Mouse (Mus musculus): Measurements from ENCODE around the gene Zc3h10.
"Not testable (repeated sequence)": the region's sequence is repeated elsewhere in the genome, so short reads cannot be mapped to it uniquely, and the experiment has no call there.

The Zc3h10 gene

GRCm38 (mm10) chr10:128495270-128495669, 52.3 kb downstream of the Zc3h10 start:
- DNase-seq: peak; percentile 27 to 49

GRCm38 (mm10) chr10:128494667-128495245, 52.8 kb downstream of the Zc3h10 start:
- no peak for DNase-seq

DNA sequence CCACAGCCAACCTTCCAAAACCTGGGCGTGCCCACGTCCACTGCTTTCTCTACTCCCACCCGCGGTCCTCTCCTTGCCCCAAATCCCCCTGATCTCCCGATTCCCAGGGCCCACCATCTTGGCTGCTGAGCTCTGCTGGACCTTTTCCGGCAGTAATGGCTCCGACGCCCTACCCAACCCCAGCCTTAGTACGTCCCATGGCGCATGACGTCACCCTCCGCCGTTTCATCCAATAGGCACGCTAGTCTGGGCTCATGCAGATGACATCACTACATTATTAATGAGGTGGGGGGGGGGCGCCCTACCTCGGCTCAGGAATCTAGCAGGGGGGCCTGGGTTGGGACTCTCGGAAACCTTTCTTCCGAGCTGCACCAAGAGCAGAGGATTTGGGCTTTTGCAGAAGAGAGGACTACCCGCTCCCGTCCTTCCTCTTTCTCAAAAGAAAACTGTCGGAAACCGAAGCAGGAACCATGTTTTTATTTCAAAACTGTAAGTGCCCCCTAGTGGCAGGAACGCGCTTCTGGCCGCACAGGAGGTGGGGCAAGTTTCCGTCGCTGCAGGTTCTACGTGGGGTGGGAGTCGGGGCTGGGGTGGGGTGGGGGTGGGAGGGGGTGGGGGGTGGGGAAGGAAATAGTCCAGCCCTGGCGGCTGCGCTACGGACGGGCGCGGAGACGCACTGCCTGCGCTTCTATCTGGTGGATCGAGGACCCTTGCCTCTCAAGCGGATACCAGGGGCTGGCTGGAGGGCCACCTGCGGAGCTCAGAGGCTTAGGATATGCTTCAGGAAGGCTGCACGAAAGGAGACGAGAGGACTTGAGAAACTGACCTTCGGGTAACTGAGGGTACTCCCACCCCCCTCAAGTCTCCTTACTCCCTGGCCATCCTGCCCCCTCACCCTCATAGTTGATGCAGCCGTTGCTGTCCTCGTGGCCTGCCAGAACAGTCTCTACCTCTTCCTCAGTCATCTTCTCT, 53.6 kb downstream of the Zc3h10 start, which contains the start of gene Myl6:
Gene Myl6 (minus strand): TSS at position 451 of the 972 bp plus-strand sequence.
- peak; percentile 99 to 100 for DNase-seq

GRCm38 (mm10) chr10:128493319-128493694, 54.3 kb downstream of the Zc3h10 start:
- DNase-seq: peak in 1 of 2 experiments; percentile 70

DNA sequence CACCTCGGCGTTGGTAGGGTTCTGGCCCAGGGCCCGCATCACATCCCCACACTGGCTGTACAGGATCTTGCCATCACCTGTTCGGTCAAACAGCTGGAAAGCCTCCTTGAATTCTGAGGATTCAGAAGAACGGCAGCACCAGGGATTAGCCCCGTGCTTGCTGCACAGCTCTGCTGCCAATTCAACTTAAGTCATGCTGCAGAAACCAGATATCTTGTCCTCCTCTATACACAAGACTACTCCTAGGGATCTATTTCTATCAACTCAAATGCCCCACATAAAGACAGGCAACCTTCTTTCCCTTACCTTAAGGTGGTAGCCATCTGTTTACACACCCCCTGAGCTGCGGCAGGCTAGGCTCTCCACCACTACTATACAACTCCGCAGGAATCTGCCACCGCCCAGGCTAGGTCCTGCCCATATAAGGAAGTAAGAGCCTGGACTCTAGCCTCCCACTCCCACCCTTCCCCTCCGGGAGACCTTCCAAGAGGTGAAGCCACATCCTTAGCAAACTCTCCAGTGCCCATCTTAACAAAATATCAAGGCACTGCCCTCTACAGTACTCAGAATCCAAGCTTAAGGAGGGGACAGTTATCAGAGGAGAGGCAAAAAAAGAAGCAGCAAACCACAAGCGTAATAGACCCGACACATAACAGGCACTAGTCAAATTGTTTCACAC, 54.8 kb downstream of the Zc3h10 start:
- peak; percentile 65 to 71 for DNase-seq

DNA sequence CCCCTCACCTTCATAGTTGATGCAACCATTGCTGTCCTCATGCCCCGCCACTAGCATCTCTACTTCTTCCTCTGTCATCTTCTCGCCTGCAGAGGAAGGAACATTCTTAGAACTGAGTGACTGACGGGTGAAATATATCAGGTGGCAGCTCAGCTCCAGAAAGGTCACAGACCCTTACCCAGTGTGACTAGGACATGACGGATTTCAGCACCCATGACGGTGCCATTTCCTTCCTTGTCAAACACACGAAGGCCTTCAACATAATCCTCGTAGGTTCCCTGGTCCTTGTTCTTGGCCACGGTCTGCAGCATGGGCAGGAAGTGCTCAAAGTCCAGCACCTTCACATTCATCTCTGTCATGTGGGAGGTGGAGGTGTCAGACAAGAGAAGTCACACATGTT, 55.5 kb downstream of the Zc3h10 start:
- DNase-seq: not testable (repeated sequence)

Data from cerebellum, postnatal 14 days (tissue).